Mouse (Mus musculus) testis, adult 2 months (tissue): Measurements from ENCODE around the gene Brms1l. TPM values are rescaled to one million over a fixed set of nuclear protein-coding genes. Genes with fewer than 3 reads are reported as not detected.

ENCODE experiments used
- H3K27ac ChIP-seq: fragments of 200-500 bp; 2 replicates; pipeline ENCODE4 v1.5.1; 2012; ENCODE audit warnings: low read depth, low read length; ENCODE audit not compliant: control insufficient read depth, insufficient read depth
- H3K27me3 ChIP-seq: fragments of 200-500 bp; 2 replicates; pipeline ENCODE4 v1.6.1; 2012; ENCODE audit warnings: mild to moderate bottlenecking, low read length, moderate library complexity; ENCODE audit not compliant: control insufficient read depth, insufficient read depth
- H3K36me3 ChIP-seq: fragments of 200-500 bp; 2 replicates; pipeline ENCODE4 v1.6.1; 2012; ENCODE audit warnings: mild to moderate bottlenecking, low read length; ENCODE audit not compliant: control insufficient read depth, insufficient read depth
- H3K4me1 ChIP-seq: fragments of 200-500 bp; 2 replicates; pipeline ENCODE4 v1.6.1; 2012; ENCODE audit warnings: low read length; ENCODE audit not compliant: control insufficient read depth, insufficient read depth
- H3K4me3 ChIP-seq: fragments of 200-500 bp; 2 replicates; pipeline ENCODE4 v1.5.1; 2012; ENCODE audit warnings: low read depth, mild to moderate bottlenecking, low read length, moderate library complexity, mixed read lengths; ENCODE audit not compliant: control insufficient read depth
- CTCF ChIP-seq: fragments of 200-500 bp; IDR thresholded peaks from 2 replicates; pipeline ENCODE4 v1.5.1; 2012; ENCODE audit warnings: low read depth, mild to moderate bottlenecking, inconsistent platforms, low read length, moderate library complexity; ENCODE audit not compliant: control insufficient read depth, insufficient read depth, insufficient replicate concordance
- POLR2A ChIP-seq: fragments of 200-500 bp; IDR thresholded peaks from 2 replicates; pipeline ENCODE4 v1.6.1; 2012; ENCODE audit warnings: low read depth, mild to moderate bottlenecking, inconsistent platforms, low read length, moderate library complexity; ENCODE audit not compliant: control insufficient read depth
- polyA plus RNA-seq: library from polyadenylated mRNA; depleted of rRNA; stranded (reverse); fragments of >200 nt; gene quantifications from 2 replicates; pipeline ENCODE4 v1.2.3, GENCODE M21; 2012; rRNA removed

The Brms1l gene
- polyA plus RNA-seq, 1 experiment = 13.6 TPM

DNA sequence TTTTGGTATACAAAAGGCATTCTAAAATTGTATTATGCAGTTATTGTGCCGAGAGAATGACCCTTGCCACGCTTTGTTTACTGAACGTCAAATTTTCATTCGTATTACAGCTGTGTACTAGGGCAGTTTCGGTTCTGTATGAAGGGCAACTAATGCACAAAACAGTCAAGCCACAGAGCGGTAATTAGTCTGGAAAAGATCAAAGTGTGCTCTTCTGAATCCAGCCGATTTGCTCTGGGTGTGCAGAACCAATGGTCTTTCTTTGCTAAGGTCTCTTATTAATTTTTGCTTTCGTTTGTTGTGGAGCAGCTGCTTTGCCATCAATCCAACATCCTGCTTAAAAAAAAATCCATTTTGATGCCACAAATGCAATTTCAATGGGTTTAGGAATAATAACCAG is 80.1 kb downstream of the Brms1l start:
- H3K27ac ChIP-seq = no peak overlapping the region
- no peaks in the 10 kb centered on the region for H3K36me3 ChIP-seq
- H3K4me1 ChIP-seq = no peaks in the 10 kb centered on the region
- H3K4me3 ChIP-seq = peak overlapping the region; percentile 34; the same call in 1 of the 2 replicates
- no peaks in the 10 kb centered on the region for H3K27me3 ChIP-seq
- TF ChIP-seq CTCF (no peak), POLR2A (no peak)

DNA sequence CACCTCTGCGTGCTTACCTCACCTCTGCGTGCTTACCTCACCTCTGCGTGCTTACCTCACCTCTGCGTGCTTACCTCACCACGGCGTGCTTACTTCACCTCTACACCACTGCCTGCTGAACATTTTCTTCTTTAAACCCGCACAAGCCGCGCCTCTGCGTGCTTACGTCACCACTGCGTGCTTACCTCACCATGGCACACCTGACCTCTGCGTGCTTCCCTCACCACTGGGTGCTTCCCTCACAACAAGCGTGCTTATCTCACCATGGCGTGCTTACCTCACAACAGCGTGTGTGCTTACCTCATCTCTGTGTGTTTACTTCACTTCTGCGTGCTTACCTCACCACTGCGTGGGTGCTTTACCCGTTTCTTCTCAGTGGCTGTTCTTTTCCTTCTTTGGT is 80.9 kb downstream of the Brms1l start:
- Histone ChIP-seq H3K4me3 (peak overlapping the region; percentile 34), H3K4me1 (no peaks in the 10 kb centered on the region), H3K36me3 (no peaks in the 10 kb centered on the region), H3K27ac (no peak overlapping the region), H3K27me3 (no peaks in the 10 kb centered on the region)
- no peak for TF ChIP-seq CTCF
- no peak for TF ChIP-seq POLR2A

Other genes with a start within 250 kb of the Brms1l start
- not detected in 2 replicates for gene Insm2, start 236.9 kb upstream of the Brms1l start, polyA plus RNA-seq
- gene Ralgapa1, start 15.2 kb upstream of the Brms1l start, polyA plus RNA-seq = 32.3 and 35.5 TPM in 2 replicates